12 mouse cellular contexts compared by ENCODE assay signal in the genomic region with DNA sequence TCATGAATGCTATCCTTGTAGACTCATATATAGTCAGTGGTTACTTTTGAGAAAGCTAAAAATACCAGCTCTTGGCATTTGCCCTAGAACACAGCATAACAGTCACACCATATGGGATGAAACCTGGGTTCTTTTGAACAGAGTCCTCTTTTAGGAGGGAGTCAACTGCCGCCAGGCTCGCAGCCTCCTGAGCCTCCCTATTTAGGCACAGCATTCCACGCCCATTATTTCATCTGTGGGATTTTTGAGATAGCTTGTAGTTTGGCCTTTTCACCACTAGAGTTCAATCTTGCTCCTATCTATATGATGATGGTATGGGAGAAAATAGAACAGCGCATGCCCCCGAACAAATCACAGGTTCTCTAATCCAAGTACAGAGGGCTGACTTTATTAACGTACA.
DNase-seq lines count a peak whose midpoint lies in the region; ATAC-seq and TF ChIP-seq lines count a peak whose summit lies in the region.
"Had no signal": no experiment of that assay in that cellular context is flagged by ENCODE, and none has a peak within 500 bp of the region (broad histone marks: within the 10 kb centered on the region; RNA-seq: fewer than 3 reads in every experiment).

No protein-coding gene starts in this region.

- H3K4me1 ChIP-seq in midbrain, embryonic 11.5 days (ENCODE audit: control insufficient read depth, insufficient read depth, low read length): no peaks in the 10 kb centered on the region
- H3K4me1 ChIP-seq in midbrain, embryonic 15.5 days: no peaks in the 10 kb centered on the region
- no peaks in the 10 kb centered on the region for H3K4me1 ChIP-seq in small intestine, adult 2 months (ENCODE audit: control insufficient read depth, insufficient read depth, insufficient read length, low read length)
- H3K4me1 ChIP-seq: lung, embryonic 15.5 days had no signal

- no peaks in the 10 kb centered on the region for H3K9me3 ChIP-seq in midbrain, embryonic 11.5 days (ENCODE audit: control insufficient read depth, low read length)
- H3K9me3 ChIP-seq in midbrain, embryonic 15.5 days: no peaks in the 10 kb centered on the region
- H3K9me3 ChIP-seq: lung, embryonic 15.5 days had no signal

- TF ChIP-seq CTCF in layer of hippocampus, adult 2 months (conservative IDR thresholded peaks at IDR 0.05): peak; percentile 74
- TF ChIP-seq CTCF in small intestine, adult 2 months (IDR thresholded peaks at IDR 0.05; ENCODE audit: extremely low read depth, insufficient read length, insufficient replicate concordance, low read depth, low read length): peak; percentile 6; the same call in 1 of the 2 replicates

- H3K36me3 ChIP-seq in midbrain, embryonic 11.5 days (ENCODE audit: control insufficient read depth, insufficient read depth, low read length): no peaks in the 10 kb centered on the region
- no peaks in the 10 kb centered on the region for H3K36me3 ChIP-seq in midbrain, embryonic 15.5 days (replicated peaks)
- no peaks in the 10 kb centered on the region for H3K36me3 ChIP-seq in small intestine, adult 2 months (ENCODE audit: control insufficient read depth, insufficient read depth, low read length)
- H3K36me3 ChIP-seq: lung, embryonic 15.5 days had no signal

- peak; percentile 9 to 36 for DNase-seq in cerebellum, postnatal 14 days
- DNase-seq in cerebellum, adult 11-12 months: no peak
- DNase-seq in midbrain, embryonic 11.5 days (ENCODE audit: low spot score, missing footprints): no peak
- DNase-seq in layer of hippocampus, adult 2 months (ENCODE audit: low spot score in 2 of 2): peak; percentile 43 to 60
- no peak for DNase-seq in adrenal gland, postnatal 10 days
- DNase-seq in gastrocnemius, adult 18-20 months (ENCODE audit: low spot score): no peak
- DNase-seq: B cell, adult 2 months; cerebellum, adult 18-20 months; heart, postnatal 10 days had no signal

- 53% methylated on average over 6 of the region's 6 CpGs for WGBS in midbrain, embryonic 11.5 days
- WGBS in midbrain, embryonic 15.5 days: 39% methylated on average over 6 of the region's 6 CpGs
- 31% methylated on average over 6 of the region's 6 CpGs for WGBS in small intestine, adult 2 months

- TF ChIP-seq POLR2A in small intestine, adult 2 months (IDR thresholded peaks at IDR 0.05; ENCODE audit: low read depth, low read length): no peak

- H3K4me3 ChIP-seq in midbrain, embryonic 11.5 days (ENCODE audit: low read depth, low read length): no peak overlapping the region
- no peak overlapping the region for H3K4me3 ChIP-seq in midbrain, embryonic 15.5 days
- no peak overlapping the region for H3K4me3 ChIP-seq in layer of hippocampus, adult 2 months
- H3K4me3 ChIP-seq in small intestine, adult 2 months (ENCODE audit: low read depth, low read length): no peak overlapping the region
- H3K4me3 ChIP-seq: lung, embryonic 15.5 days had no signal

- peaks cover 4% of the 10 kb centered on the region; the same call in 1 of the 2 replicates for H3K27me3 ChIP-seq in midbrain, embryonic 11.5 days (ENCODE audit: control insufficient read depth, insufficient read depth, low read length)
- H3K27me3 ChIP-seq in midbrain, embryonic 15.5 days (replicated peaks): 0 out of 2 replicates have a peak, but pooled peaks cover 2% of the 10 kb centered on the region
- no peaks in the 10 kb centered on the region for H3K27me3 ChIP-seq in small intestine, adult 2 months (ENCODE audit: control insufficient read depth, insufficient read depth, low read length)

- no peak overlapping the region for H3K27ac ChIP-seq in midbrain, embryonic 11.5 days (ENCODE audit: low read depth, low read length)
- no peak overlapping the region for H3K27ac ChIP-seq in midbrain, embryonic 15.5 days
- peak overlapping the region; percentile 36; the same call in 1 of the 2 replicates for H3K27ac ChIP-seq in layer of hippocampus, adult 2 months
- no peak overlapping the region for H3K27ac ChIP-seq in small intestine, adult 2 months (ENCODE audit: insufficient read depth, low read depth, low read length)
- H3K27ac ChIP-seq: lung, embryonic 15.5 days had no signal

- peak; percentile 42; the same call in 1 of the 2 replicates for ATAC-seq in midbrain, embryonic 11.5 days (ENCODE audit: low FRiP score)
- no peak for ATAC-seq in midbrain, embryonic 15.5 days (replicated peaks)

- H3K9ac ChIP-seq in midbrain, embryonic 11.5 days (ENCODE audit: low read length): no peak overlapping the region
- H3K9ac ChIP-seq in midbrain, embryonic 15.5 days: no peak overlapping the region
- H3K9ac ChIP-seq: lung, embryonic 15.5 days had no signal

- H3K4me2 ChIP-seq in midbrain, embryonic 11.5 days: no peak overlapping the region
- no peak overlapping the region for H3K4me2 ChIP-seq in midbrain, embryonic 15.5 days
- H3K4me2 ChIP-seq: lung, embryonic 15.5 days had no signal

Comparison
In these comparisons a context has a peak if more than half of its experiments do, and no peak if none do; other contexts are left out.
1. DNase-seq: peak in cerebellum, postnatal 14 days (2 of 2) and layer of hippocampus, adult 2 months (2 of 2); none in cerebellum, adult 11-12 months (single experiment), midbrain, embryonic 11.5 days (single experiment), adrenal gland, postnatal 10 days (single experiment) and gastrocnemius, adult 18-20 months (single experiment).